Mouse (Mus musculus) forebrain, postnatal 0 days (tissue): ENCODE results near the gene Sh3rf1. TPM values are rescaled to one million over a fixed set of nuclear protein-coding genes. Genes with fewer than 3 reads are reported as not detected.

Source experiments
- ATAC-seq: fragments of 200-750 bp; cut with Nextera tagmentation; 2 replicates; pipeline ENCODE4 v1.8.0; 2017; ENCODE audit warnings: mild to moderate bottlenecking, moderate library complexity
- DNase-seq: peaks from one replicate; pipeline ENCODE4 v3.0.0-alpha.2; 2015
- H3K27ac ChIP-seq: fragments of 300-500 bp; sonication (generic); 2 replicates; pipeline ENCODE4 v1.5.1; 2014; ENCODE audit warnings: low read depth, mild to moderate bottlenecking, antibody characterized with exemption, low read length, moderate library complexity, mixed read lengths
- H3K27me3 ChIP-seq: fragments of 300-500 bp; sonication (generic); 2 replicates; pipeline ENCODE4 v1.6.1; 2014; ENCODE audit warnings: mild to moderate bottlenecking, low read length, mixed read lengths; ENCODE audit not compliant: insufficient read depth
- H3K36me3 ChIP-seq: fragments of 300-500 bp; sonication (generic); 2 replicates; pipeline ENCODE4 v1.6.1; 2014; ENCODE audit warnings: mild to moderate bottlenecking, moderate library complexity; ENCODE audit not compliant: insufficient read depth
- H3K4me1 ChIP-seq: fragments of 300-500 bp; sonication (generic); 2 replicates; pipeline ENCODE4 v1.6.1; 2014; ENCODE audit warnings: antibody characterized with exemption; ENCODE audit not compliant: insufficient read depth
- H3K4me2 ChIP-seq: fragments of 300-500 bp; sonication (generic); 2 replicates; pipeline ENCODE4 v1.6.1; 2014; ENCODE audit warnings: low read depth, mild to moderate bottlenecking, moderate library complexity
- H3K4me3 ChIP-seq: fragments of 300-500 bp; sonication (generic); 2 replicates; pipeline ENCODE4 v1.5.1; 2014; ENCODE audit warnings: low read depth, low read length, mixed read lengths
- H3K9ac ChIP-seq: fragments of 300-500 bp; sonication (generic); 2 replicates; pipeline ENCODE4 v1.6.1; 2014; ENCODE audit warnings: mild to moderate bottlenecking
- H3K9me3 ChIP-seq: fragments of 300-500 bp; sonication (generic); 2 replicates; pipeline ENCODE4 v1.6.1; 2016; ENCODE audit warnings: low read length
- CTCF ChIP-seq: sonication (generic); IDR thresholded peaks from 2 replicates; pipeline ENCODE4 v1.5.1; 2016; ENCODE audit warnings: antibody characterized with exemption, control low read depth, low read depth
- WGBS: fragments of 180-500 bp; shearing (Covaris S2); extraction: QIAGEN DNeasy Blood & Tissue Kit; methylation state at CpG from one replicate; pipeline ENCODE4 v1.1.7; 2014; 5-methylcytosine and 5-hydroxymethylcytosine counted together
- polyA plus RNA-seq: library from polyadenylated mRNA; unstranded; fragments of >200 nt; fragmentation: Nextera tagmentation; extraction: Ambion mirVana; gene quantifications from 2 replicates; pipeline ENCODE4 v1.2.1, GENCODE M21; 2015
- total RNA-seq: library from RNA; depleted of rRNA; stranded (reverse); fragments of >200 nt; gene quantifications from 2 replicates; pipeline ENCODE4 v1.2.3, GENCODE M21; 2014; rRNA removed

Gene Sh3rf1
- total and polyA plus RNA-seq, 2 experiments from 2014 or later: 27.3 to 35.4 TPM

DNA sequence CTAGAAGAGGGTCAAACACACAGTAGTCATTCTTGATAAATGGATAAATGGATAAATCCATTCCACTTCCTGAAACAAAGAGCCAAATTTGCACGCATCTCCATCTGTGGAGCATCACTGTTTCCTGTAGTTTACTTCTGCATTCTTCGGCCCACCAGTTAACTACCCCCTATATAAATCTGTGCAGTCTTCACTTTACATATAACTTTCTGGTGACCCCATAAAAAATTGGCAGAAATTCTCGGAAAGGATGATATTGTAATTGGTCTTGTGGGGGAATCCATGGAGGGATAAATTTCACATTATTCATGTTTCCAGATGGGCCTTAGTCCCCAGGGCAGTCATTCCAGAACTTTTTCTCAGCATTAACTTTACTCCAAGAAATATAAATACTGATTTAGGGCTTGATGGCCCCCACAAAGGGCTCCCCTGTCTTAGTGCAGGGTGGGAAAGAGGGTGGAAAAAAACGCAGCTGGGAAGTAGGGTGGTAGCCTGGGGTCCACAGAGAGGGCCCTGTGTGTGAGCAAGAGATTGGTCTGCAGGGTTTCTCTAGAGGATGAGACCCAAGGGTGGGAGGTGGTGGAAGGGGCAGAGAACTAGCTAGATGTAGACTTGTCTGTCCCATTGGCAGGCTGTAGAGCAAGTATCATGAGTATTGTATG, 205.3 kb downstream of the Sh3rf1 start:
- Histone ChIP-seq H3K4me3 (no peak overlapping the region), H3K4me1 (no peaks in the 10 kb centered on the region), H3K27ac (no peak overlapping the region), H3K36me3 (no peaks in the 10 kb centered on the region), H3K27me3 (no peaks in the 10 kb centered on the region), H3K9me3 (no peaks in the 10 kb centered on the region), H3K9ac (no peak overlapping the region), H3K4me2 (no peak overlapping the region)
- WGBS: 86% methylated on average over 4 of the region's 4 CpGs
- ATAC-seq (no peak), DNase-seq (no peak)
- TF ChIP-seq CTCF: no peak

DNA sequence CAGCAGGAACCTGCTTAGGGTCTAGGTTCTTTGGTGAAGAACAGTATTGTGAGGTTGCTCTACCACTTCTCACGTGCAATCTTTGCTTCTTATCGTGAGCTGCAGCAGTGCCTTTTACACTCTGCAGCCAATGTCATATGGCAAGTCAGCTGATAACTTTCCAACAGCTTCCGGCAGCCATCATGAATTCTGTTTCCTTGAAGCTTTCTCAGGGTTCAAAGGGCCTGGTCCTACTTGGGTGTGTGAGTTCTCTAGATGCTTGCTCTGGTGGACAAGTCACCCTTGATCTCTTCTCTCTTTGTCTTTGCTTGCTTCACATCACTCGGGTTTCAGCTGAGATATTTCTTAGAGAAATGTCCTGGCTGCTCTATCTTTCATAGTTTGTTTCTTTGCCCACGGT, 211.8 kb downstream of the Sh3rf1 start:
- no peak for TF ChIP-seq CTCF
- WGBS: 94% methylated on average over 5 of the region's 5 CpGs

DNA sequence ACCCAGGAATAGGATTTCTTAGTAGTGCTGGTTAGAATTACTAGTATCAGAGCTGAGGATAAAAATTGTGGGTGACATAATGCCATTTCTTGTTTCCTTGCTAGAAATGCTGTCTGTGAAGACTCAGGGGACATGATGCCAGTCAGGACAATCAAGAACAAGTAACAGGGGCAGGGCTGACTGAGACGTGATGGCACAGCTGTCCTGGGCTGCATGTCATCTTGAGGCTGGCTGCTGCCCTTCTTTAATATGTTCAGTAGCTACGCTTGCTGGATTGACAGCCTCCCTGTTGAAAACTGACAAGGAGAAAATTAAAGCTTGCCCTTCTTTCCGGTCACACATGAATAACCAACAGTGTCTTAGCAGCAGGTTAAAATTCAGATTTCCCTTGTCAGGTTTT, 212.5 kb downstream of the Sh3rf1 start:
- DNase-seq: no peak
- H3K27me3 ChIP-seq: no peaks in the 10 kb centered on the region
- no peaks in the 10 kb centered on the region for H3K4me1 ChIP-seq
- 0 out of 2 replicates have a peak, but pooled peaks cover 10% of the 10 kb centered on the region for H3K9me3 ChIP-seq
- H3K9ac ChIP-seq: no peak overlapping the region
- H3K4me3 ChIP-seq: no peak overlapping the region
- no peak overlapping the region for H3K4me2 ChIP-seq
- TF ChIP-seq CTCF: no peak
- no peak for ATAC-seq
- no peaks in the 10 kb centered on the region for H3K36me3 ChIP-seq
- 54% methylated on average over 3 of the region's 3 CpGs for WGBS
- H3K27ac ChIP-seq: no peak overlapping the region

More for the DNA sequence above, 211.8 kb downstream of the Sh3rf1 start:
- no peaks in the 10 kb centered on the region for H3K27me3 ChIP-seq
- H3K4me1 ChIP-seq: no peaks in the 10 kb centered on the region
- no peak overlapping the region for H3K27ac ChIP-seq
- ATAC-seq: no peak
- DNase-seq: no peak
- no peak overlapping the region for H3K4me2 ChIP-seq
- no peak overlapping the region for H3K9ac ChIP-seq
- no peak overlapping the region for H3K4me3 ChIP-seq
- no peaks in the 10 kb centered on the region for H3K36me3 ChIP-seq
- 0 out of 2 replicates have a peak, but pooled peaks cover 5% of the 10 kb centered on the region for H3K9me3 ChIP-seq

DNA sequence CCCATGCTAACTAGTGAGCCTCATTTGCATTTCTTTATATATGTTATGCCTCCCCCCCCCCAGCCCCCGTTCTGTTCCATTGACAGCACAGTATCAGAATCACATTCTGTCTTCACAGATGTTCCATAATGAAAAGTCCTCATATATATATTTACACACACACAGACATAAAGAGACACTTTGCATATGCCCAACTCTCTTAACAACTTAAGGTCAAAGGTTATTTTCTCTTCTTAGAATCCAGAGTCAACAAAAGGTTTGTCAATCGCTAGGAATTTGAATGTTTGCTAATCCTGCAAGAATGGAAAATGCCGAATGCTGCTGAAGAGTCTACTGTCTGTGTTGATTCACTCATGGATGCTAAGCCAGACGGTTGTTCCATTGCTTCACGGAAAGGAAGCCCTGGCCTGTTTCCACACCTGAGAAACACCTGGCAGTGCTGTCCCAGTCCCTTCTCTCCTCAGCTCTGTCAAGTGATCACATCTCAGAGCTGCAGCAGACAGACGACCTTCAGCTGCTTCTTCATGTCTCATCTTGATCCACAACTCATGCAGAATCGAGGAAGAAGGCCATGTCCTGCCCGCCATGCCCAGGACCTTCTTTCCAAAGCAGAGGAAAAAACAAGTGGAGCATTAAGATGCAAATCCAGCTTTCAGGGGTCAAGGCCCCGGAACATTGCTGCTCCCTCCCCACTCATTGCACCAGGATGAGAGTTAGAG, 213.1 kb downstream of the Sh3rf1 start:
- 48% methylated on average over 9 of the region's 9 CpGs for WGBS
- no peaks in the 10 kb centered on the region for H3K36me3 ChIP-seq
- H3K4me1 ChIP-seq: no peaks in the 10 kb centered on the region

DNA sequence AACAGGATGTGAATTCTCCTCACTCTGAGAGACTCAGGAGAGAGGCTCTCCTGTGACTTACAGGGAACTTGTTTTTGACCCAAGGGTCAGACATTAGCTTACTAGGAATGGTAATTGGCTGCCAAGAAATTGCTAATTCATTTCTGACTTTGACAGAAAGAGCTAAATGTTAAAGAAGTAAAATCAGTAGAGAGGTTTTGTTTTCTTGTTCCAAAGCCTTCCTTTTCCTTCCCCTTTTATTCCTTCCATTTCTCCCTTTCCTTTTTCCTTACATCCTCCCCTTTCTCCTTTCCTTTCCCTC, 213.6 kb downstream of the Sh3rf1 start:
- Histone ChIP-seq H3K9ac (no peak overlapping the region), H3K4me1 (no peaks in the 10 kb centered on the region), H3K9me3 (0 out of 2 replicates have a peak, but pooled peaks cover 10% of the 10 kb centered on the region), H3K27ac (no peak overlapping the region), H3K4me3 (no peak overlapping the region), H3K27me3 (no peaks in the 10 kb centered on the region), H3K36me3 (no peaks in the 10 kb centered on the region), H3K4me2 (no peak overlapping the region)
- TF ChIP-seq CTCF: no peak
- ATAC-seq (no peak), DNase-seq (no peak)

More for the DNA sequence above, 213.1 kb downstream of the Sh3rf1 start:
- Histone ChIP-seq H3K9me3 (0 out of 2 replicates have a peak, but pooled peaks cover 10% of the 10 kb centered on the region), H3K27me3 (no peaks in the 10 kb centered on the region), H3K27ac (no peak overlapping the region), H3K4me2 (no peak overlapping the region), H3K9ac (no peak overlapping the region), H3K4me3 (no peak overlapping the region)
- ATAC-seq (no peak), DNase-seq (no peak)
- TF ChIP-seq CTCF: no peak

DNA sequence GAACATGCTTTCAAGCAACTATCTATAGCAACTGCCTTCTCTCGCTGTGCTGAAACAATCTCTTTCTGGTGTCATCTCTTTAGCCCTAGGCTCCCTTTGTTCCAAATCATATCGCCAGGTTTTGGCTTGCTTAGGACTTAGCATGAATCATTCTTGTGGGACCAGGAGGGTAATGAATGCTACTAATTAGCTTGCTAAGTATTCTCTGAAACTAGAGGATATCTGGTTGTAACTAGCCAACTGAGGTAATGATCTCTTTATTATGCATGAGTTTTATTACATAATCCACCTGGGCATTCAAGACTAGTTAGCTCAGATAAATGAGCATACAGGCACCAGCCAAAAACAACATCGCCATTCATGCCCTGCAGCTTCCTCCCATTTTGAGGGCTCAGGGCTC, 219.3 kb downstream of the Sh3rf1 start:
- no peak overlapping the region for H3K9ac ChIP-seq
- H3K4me2 ChIP-seq: no peak overlapping the region
- ATAC-seq: no peak
- H3K27ac ChIP-seq: no peak overlapping the region
- H3K4me1 ChIP-seq: no peaks in the 10 kb centered on the region
- WGBS: 65% methylated on average over 3 of the region's 3 CpGs
- no peak for DNase-seq
- H3K27me3 ChIP-seq: no peaks in the 10 kb centered on the region
- H3K4me3 ChIP-seq: no peak overlapping the region
- TF ChIP-seq CTCF: no peak
- 0 out of 2 replicates have a peak, but pooled peaks cover 10% of the 10 kb centered on the region for H3K9me3 ChIP-seq
- H3K36me3 ChIP-seq: no peaks in the 10 kb centered on the region

DNA sequence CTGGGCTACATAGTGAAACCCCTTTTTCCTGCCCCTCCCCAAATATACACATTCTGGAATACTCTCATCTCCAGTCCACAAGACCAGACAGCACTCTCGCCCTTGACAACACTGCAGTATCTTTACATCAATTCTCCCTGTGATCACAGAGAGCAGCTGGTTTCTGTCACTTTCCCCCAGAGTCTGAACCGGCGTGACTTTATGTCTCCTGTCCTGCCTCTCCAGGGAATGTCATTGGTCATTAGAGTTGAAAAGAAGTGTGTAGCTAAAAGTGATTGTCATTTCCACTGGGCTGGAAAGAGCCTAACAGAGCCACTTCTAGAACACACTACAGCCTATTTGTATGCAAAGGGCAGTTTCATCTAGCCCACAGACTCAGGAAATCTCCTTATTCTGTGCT, 220.7 kb downstream of the Sh3rf1 start:
- H3K9me3 ChIP-seq: 0 out of 2 replicates have a peak, but pooled peaks cover 5% of the 10 kb centered on the region
- H3K27ac ChIP-seq: no peak overlapping the region
- H3K36me3 ChIP-seq: no peaks in the 10 kb centered on the region
- DNase-seq: no peak
- WGBS: 47% methylated on average over 3 of the region's 3 CpGs
- no peak overlapping the region for H3K9ac ChIP-seq
- no peaks in the 10 kb centered on the region for H3K4me1 ChIP-seq
- H3K27me3 ChIP-seq: no peaks in the 10 kb centered on the region
- no peak overlapping the region for H3K4me2 ChIP-seq
- no peak for TF ChIP-seq CTCF
- H3K4me3 ChIP-seq: no peak overlapping the region
- ATAC-seq: no peak

Other genes starting within 250 kb of the Sh3rf1 start
- 98.0 and 109 TPM in 2 replicates for gene Clcn3, start 240.6 kb upstream of the Sh3rf1 start, total RNA-seq
- 56.0 and 74.4 TPM in 2 replicates for gene Clcn3, start 240.6 kb upstream of the Sh3rf1 start, polyA plus RNA-seq
- gene Nek1, start 230.7 kb upstream of the Sh3rf1 start, total RNA-seq: 18.0 and 18.4 TPM in 2 replicates
- gene Nek1, start 230.7 kb upstream of the Sh3rf1 start, polyA plus RNA-seq: 11.6 and 19.5 TPM in 2 replicates